Mouse (Mus musculus) olfactory bulb, adult 2 months (tissue): ENCODE results near the gene Primpol.

Experiments
- CTCF ChIP-seq: fragments of 200-500 bp; IDR thresholded peaks from 2 replicates; pipeline ENCODE4 v1.5.1; 2012; ENCODE audit warnings: low read depth, mild to moderate bottlenecking, low read length, moderate library complexity; ENCODE audit not compliant: insufficient read depth
- POLR2A ChIP-seq: fragments of 200-500 bp; IDR thresholded peaks from 2 replicates; pipeline ENCODE4 v1.6.1; 2012; ENCODE audit warnings: mild to moderate bottlenecking, low read depth, low read length, moderate library complexity; ENCODE audit not compliant: insufficient read depth

- TF ChIP-seq CTCF (no peak), POLR2A (no peak)
Observed at GRCm38 (mm10) chr8:46622446-46623270, 5.6 kb upstream of the Primpol start.
